Mouse (Mus musculus) forebrain, embryonic 11.5 days (tissue): ENCODE data around the gene Tet1. TPM values are rescaled to one million over a fixed set of nuclear protein-coding genes. Genes with fewer than 3 reads are reported as not detected.

ENCODE experiments used
- ATAC-seq: fragments of 200-750 bp; cut with Nextera tagmentation; replicated peaks from 2 replicates; pipeline ENCODE4 v1.8.0; 2017; ENCODE audit warnings: moderate TSS enrichment; ENCODE audit not compliant: low FRiP score
- DNase-seq: peaks from one replicate; pipeline ENCODE4 v3.0.0-alpha.2; 2017; ENCODE audit warnings: low spot score
- H3K27ac ChIP-seq: fragments of 300-500 bp; sonication (generic); 2 replicates; pipeline ENCODE4 v1.5.1; 2014; ENCODE audit warnings: low read depth, low read length
- H3K27me3 ChIP-seq: fragments of 300-500 bp; sonication (generic); 2 replicates; pipeline ENCODE4 v1.6.1; 2014; ENCODE audit warnings: mild to moderate bottlenecking, low read length, mixed read lengths; ENCODE audit not compliant: control insufficient read depth, insufficient read depth
- H3K36me3 ChIP-seq: fragments of 300-500 bp; sonication (generic); 2 replicates; pipeline ENCODE4 v1.6.1; 2014; ENCODE audit warnings: mild to moderate bottlenecking, low read length, moderate library complexity, mixed read lengths; ENCODE audit not compliant: control insufficient read depth, insufficient read depth
- H3K4me1 ChIP-seq: fragments of 300-500 bp; sonication (generic); replicated peaks from 2 replicates; pipeline ENCODE4 v1.6.1; 2014; ENCODE audit warnings: low read length, mixed read lengths; ENCODE audit not compliant: control insufficient read depth, insufficient read depth
- H3K4me2 ChIP-seq: fragments of 300-500 bp; sonication (generic); 2 replicates; pipeline ENCODE4 v1.6.1; 2014; ENCODE audit warnings: low read depth, mild to moderate bottlenecking, low read length, moderate library complexity, mixed read lengths; ENCODE audit not compliant: severe bottlenecking
- H3K4me3 ChIP-seq: fragments of 300-500 bp; sonication (generic); 2 replicates; pipeline ENCODE4 v1.5.1; 2014; ENCODE audit warnings: low read depth, low read length
- H3K9ac ChIP-seq: fragments of 300-500 bp; sonication (generic); 2 replicates; pipeline ENCODE4 v1.6.1; 2014; ENCODE audit warnings: low read length
- H3K9me3 ChIP-seq: fragments of 300-500 bp; sonication (generic); 2 replicates; pipeline ENCODE4 v1.6.1; 2016; ENCODE audit warnings: low read length, mixed read lengths; ENCODE audit not compliant: control insufficient read depth
- WGBS: fragments of 180-500 bp; shearing (Covaris S2); extraction: QIAGEN DNeasy Blood & Tissue Kit; methylation state at CpG from one replicate; pipeline ENCODE4 v1.1.7; 2014; 5-methylcytosine and 5-hydroxymethylcytosine counted together
- polyA plus RNA-seq: library from polyadenylated mRNA; unstranded; fragments of >200 nt; fragmentation: Nextera tagmentation; extraction: Ambion mirVana; gene quantifications from 2 replicates; pipeline ENCODE4 v1.2.1, GENCODE M21; 2014

Tet1 gene
- polyA plus RNA-seq, 1 experiment from 2014 or later: 39.7 TPM

GRCm38 (mm10) chr10:62896035-62896434 lies 12.8 kb downstream of the Tet1 start:
- Histone ChIP-seq H3K27me3 (no peaks in the 10 kb centered on the region), H3K27ac (no peak overlapping the region), H3K9ac (no peak overlapping the region), H3K36me3 (no peaks in the 10 kb centered on the region), H3K4me3 (no peak overlapping the region), H3K4me2 (no peak overlapping the region), H3K9me3 (no peaks in the 10 kb centered on the region), H3K4me1 (no peaks in the 10 kb centered on the region)
- DNase-seq (no peak), ATAC-seq (no peak)
- 73% methylated on average over 4 of the region's 4 CpGs for WGBS

DNA sequence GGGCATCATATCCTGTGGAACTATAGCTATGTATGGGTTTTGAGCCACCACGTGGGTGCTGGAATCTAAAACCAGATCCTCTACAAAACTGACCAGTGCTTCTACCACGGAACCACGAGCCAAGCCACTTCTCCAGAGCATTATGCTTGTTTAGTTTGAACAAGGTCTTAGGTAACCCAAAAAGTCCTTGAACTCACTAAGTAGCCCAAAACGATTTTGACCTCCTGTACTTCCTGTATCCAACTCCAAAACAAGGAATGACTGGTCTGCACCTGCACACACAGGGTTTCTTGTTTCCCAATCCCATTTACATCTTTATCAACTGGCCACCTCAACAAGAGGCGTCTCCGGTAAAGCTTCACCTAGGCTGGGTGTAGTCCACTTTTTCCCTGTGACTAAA lies 13.4 kb downstream of the Tet1 start:
- ATAC-seq (no peak), DNase-seq (no peak)
- no peak overlapping the region for H3K4me2 ChIP-seq
- no peak overlapping the region for H3K9ac ChIP-seq
- H3K9me3 ChIP-seq: no peaks in the 10 kb centered on the region
- H3K4me3 ChIP-seq: no peak overlapping the region
- no peak overlapping the region for H3K27ac ChIP-seq
- no peaks in the 10 kb centered on the region for H3K4me1 ChIP-seq
- no peaks in the 10 kb centered on the region for H3K36me3 ChIP-seq
- H3K27me3 ChIP-seq: no peaks in the 10 kb centered on the region
- 81% methylated on average over 6 of the region's 6 CpGs for WGBS

DNA sequence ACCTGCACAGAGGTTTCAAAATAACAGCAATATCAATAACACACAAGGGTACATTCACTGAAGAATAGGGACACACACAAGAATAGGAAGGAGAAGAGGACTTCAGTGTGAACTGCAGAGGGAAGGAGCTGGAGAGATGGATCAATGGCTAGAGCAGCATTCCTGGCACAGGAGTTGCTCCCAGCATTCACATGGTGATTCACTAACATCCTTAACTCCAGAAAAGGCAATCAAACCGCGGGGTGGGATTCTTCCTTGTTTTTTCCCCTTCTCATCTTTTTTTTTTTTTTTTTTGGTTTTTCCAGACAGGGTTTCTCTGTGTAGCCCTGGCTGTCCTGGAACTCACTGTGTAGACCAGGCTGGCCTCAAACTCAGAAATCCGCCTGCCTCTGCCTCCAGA lies 14.3 kb downstream of the Tet1 start:
- no peaks in the 10 kb centered on the region for H3K4me1 ChIP-seq
- H3K9ac ChIP-seq: no peak overlapping the region
- no peak overlapping the region for H3K4me3 ChIP-seq
- no peak overlapping the region for H3K4me2 ChIP-seq
- no peaks in the 10 kb centered on the region for H3K36me3 ChIP-seq
- no peaks in the 10 kb centered on the region for H3K27me3 ChIP-seq
- no peak for ATAC-seq
- H3K9me3 ChIP-seq: no peaks in the 10 kb centered on the region
- no peak for DNase-seq
- WGBS: 75% methylated on average over 3 of the region's 3 CpGs
- no peak overlapping the region for H3K27ac ChIP-seq

- 70% methylated on average over 6 of the region's 6 CpGs for WGBS
- no peaks in the 10 kb centered on the region for H3K36me3 ChIP-seq
- no peaks in the 10 kb centered on the region for H3K4me1 ChIP-seq
- H3K4me2 ChIP-seq: no peak overlapping the region
- ATAC-seq (no peak), DNase-seq (no peak)
- H3K9ac ChIP-seq: no peak overlapping the region
- H3K9me3 ChIP-seq: no peaks in the 10 kb centered on the region
- no peak overlapping the region for H3K4me3 ChIP-seq
- H3K27ac ChIP-seq: no peak overlapping the region
- no peaks in the 10 kb centered on the region for H3K27me3 ChIP-seq
Measured at GRCm38 (mm10) chr10:62893356-62893884, 15.4 kb downstream of the Tet1 start.

- 26% methylated on average over 4 of the region's 4 CpGs for WGBS
- Histone ChIP-seq H3K27ac (no peak overlapping the region), H3K9ac (no peak overlapping the region), H3K27me3 (no peaks in the 10 kb centered on the region), H3K9me3 (no peaks in the 10 kb centered on the region), H3K4me3 (no peak overlapping the region), H3K4me1 (no peaks in the 10 kb centered on the region), H3K36me3 (no peaks in the 10 kb centered on the region), H3K4me2 (no peak overlapping the region)
- ATAC-seq (no peak), DNase-seq (no peak)
Measured at GRCm38 (mm10) chr10:62892549-62893232, 16.1 kb downstream of the Tet1 start.

DNA sequence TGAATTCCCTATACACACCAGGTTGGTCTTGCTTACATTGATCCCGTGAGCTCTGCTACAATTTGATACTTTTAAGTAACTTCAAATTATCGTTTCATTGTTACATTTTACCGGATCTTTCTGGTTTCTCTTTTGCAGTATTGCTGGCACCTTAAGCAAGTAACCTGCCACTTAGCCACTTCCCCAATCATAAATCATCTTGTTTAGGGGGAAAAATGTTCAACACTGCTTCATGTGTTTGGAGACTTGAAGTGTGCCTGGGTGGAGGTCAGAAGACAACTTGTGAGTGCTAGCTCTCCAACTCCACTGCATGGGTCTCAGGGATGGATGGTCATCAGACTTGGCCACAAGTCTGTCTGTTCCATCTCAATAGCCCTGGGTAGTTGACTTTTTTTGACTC lies 17.8 kb downstream of the Tet1 start:
- DNase-seq: no peak
- WGBS: 90% methylated on average over 3 of the region's 3 CpGs

GRCm38 (mm10) chr10:62886799-62887591 lies 21.8 kb downstream of the Tet1 start:
- DNase-seq (peak; percentile 90), ATAC-seq (peak; percentile 88)
- Histone ChIP-seq H3K36me3 (no peaks in the 10 kb centered on the region), H3K4me1 (0 out of 2 replicates have a peak, but pooled peaks cover 3% of the 10 kb centered on the region), H3K9me3 (no peaks in the 10 kb centered on the region), H3K27me3 (no peaks in the 10 kb centered on the region), H3K4me2 (peak overlapping the region; percentile 97), H3K27ac (no peak overlapping the region), H3K4me3 (peak overlapping the region; percentile 72), H3K9ac (peak overlapping the region; percentile 71)
- under 1% methylated on average over 56 of the region's 56 CpGs for WGBS

More for the DNA sequence above, 17.8 kb downstream of the Tet1 start:
- Histone ChIP-seq H3K4me3 (no peak overlapping the region), H3K4me2 (no peak overlapping the region), H3K4me1 (no peaks in the 10 kb centered on the region), H3K9me3 (no peaks in the 10 kb centered on the region), H3K27me3 (no peaks in the 10 kb centered on the region), H3K9ac (no peak overlapping the region), H3K27ac (no peak overlapping the region), H3K36me3 (no peaks in the 10 kb centered on the region)
- no peak for ATAC-seq

DNA sequence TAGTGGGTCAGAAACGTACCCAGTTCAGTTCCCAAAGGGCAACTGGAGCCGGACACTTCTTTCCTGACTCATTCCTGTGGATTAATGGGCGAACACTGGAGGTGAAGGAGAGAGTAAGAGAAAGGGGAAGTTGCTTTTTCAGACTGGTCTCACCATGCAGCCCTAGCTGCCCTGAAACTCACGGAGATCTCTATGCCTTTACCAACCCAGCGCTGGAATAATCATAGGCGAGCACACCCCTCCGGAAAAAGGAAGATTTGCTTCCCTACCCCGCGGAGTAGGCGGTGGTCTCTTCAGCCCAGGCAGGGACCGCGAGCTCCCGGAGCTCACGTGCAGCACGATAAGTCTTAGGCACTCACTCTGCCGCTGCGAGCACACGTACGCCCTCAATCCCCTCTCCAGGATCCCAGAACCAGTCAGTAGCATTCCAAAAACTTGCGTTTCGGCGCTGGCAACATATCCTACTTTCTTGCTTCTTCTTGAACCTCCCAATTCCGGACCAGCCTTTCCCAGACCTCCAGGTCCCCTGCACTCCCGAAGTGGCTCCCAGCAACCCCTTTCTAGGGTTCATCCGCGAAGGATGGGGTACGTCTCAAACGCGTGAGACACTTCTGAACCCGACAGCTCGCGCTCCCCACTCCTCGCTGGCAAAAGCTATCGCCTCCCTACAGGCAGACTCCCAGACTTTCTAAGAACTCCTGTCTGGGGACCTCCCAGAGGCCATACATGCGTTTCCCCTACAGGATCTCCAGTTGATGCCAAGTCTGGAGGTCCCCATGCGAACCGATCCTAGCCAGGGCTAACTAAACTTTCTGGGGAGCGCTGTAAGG lies 22.6 kb downstream of the Tet1 start:
- Histone ChIP-seq H3K9me3 (no peaks in the 10 kb centered on the region), H3K27me3 (no peaks in the 10 kb centered on the region), H3K27ac (no peak overlapping the region), H3K4me1 (0 out of 2 replicates have a peak, but pooled peaks cover 3% of the 10 kb centered on the region), H3K4me2 (peak overlapping the region; percentile 97), H3K4me3 (peak overlapping the region; percentile 72), H3K36me3 (no peaks in the 10 kb centered on the region), H3K9ac (peak overlapping the region; percentile 71)
- under 1% methylated on average over 38 of the region's 38 CpGs for WGBS
- ATAC-seq (peak; percentile 14), DNase-seq (no peak)
